Mouse (Mus musculus) E14TG2a.4 (cell line): ENCODE results near the gene Adprh.

Source experiments
- CTCF ChIP-seq: conservative IDR thresholded peaks from 2 replicates; pipeline ENCODE4 v1.5.1; 2014; ENCODE audit warnings: low read length
- NANOG ChIP-seq: IDR thresholded peaks from 2 replicates; pipeline ENCODE4 v1.6.1; 2014; ENCODE audit warnings: borderline replicate concordance, low read length, mixed read lengths
- POU5F1 ChIP-seq: IDR thresholded peaks from 2 replicates; pipeline ENCODE4 v1.6.1; 2014; ENCODE audit warnings: low read length, borderline replicate concordance

GRCm38 (mm10) chr16:38469437-38469836 lies 16.9 kb upstream of the Adprh start:
- TF ChIP-seq CTCF: no peak
- TF ChIP-seq POU5F1: no peak
- no peak for TF ChIP-seq NANOG
